Mouse (Mus musculus): ENCODE results near the gene Vps52.

DNA sequence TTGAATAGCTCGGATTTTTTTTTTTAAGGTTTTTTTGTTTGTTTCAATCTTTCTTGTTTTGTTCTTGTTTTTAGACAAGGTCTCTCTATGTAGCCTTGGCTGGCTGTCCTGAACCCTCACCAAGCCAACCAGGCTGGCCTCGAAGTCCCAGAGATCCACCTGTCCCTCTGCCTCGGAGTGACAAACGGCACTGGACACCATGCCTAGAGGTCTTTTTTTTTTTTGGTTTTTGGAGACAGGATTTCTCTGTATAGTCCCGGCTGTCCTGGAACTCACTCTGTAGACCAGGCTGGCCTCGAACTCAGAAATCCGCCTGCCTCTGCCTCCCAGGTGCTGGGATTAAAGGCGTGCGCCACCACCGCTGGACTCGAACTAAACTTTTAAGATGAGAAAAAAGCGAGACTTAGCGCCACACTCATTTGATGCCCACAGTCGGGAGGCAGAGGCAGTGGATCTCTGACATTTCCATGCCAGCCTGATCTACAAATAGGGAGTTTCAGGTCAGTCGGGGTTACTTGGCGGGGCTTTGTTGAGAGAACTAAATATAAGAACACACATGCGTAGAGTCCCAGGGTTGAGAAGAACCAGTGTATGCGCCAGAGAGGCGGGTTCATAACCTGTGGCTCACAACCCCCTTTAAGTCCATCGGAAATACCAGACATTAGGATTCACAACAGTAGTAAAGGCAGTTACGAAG is 27.2 kb upstream of the Vps52 start:
- no peak for TF ChIP-seq CTCF (IDR thresholded peaks at IDR 0.05; ENCODE audit: low read depth, low read length)
- TF ChIP-seq POLR2A (IDR thresholded peaks at IDR 0.05; ENCODE audit: extremely low read depth, insufficient read depth, low read length): no peak

Data from liver, adult 2 months (tissue).